Comparison of ENCODE assay signal across 12 mouse cellular contexts in genomic region chr5:147698044-147698443, GRCm38 (mm10). TPM values are rescaled to one million over a fixed set of nuclear protein-coding genes. Genes with fewer than 3 reads are reported as not detected.
DNase-seq lines count a peak whose midpoint lies in the region; ATAC-seq and TF ChIP-seq lines count a peak whose summit lies in the region.
"Had no signal": no experiment of that assay in that cellular context is flagged by ENCODE, and none has a peak within 500 bp of the region (broad histone marks: within the 10 kb centered on the region; RNA-seq: fewer than 3 reads in every experiment).

No protein-coding gene starts in this region.

- no peak overlapping the region for H3K9ac ChIP-seq in heart, embryonic 15.5 days
- no peak overlapping the region for H3K9ac ChIP-seq in lung, embryonic 14.5 days
- H3K9ac ChIP-seq: forebrain, embryonic 15.5 days; hindbrain, embryonic 15.5 days; limb, embryonic 12.5 days had no signal

- H3K27me3 ChIP-seq in heart, embryonic 15.5 days: no peaks in the 10 kb centered on the region
- H3K27me3 ChIP-seq in lung, embryonic 14.5 days (ENCODE audit: insufficient read depth, low read length): 0 out of 2 replicates have a peak, but pooled peaks cover 3% of the 10 kb centered on the region
- H3K27me3 ChIP-seq: hindbrain, embryonic 15.5 days had no signal

- H3K27ac ChIP-seq in heart, embryonic 15.5 days: no peak overlapping the region
- no peak overlapping the region for H3K27ac ChIP-seq in lung, embryonic 14.5 days (ENCODE audit: low read depth)
- H3K27ac ChIP-seq: forebrain, embryonic 15.5 days; hindbrain, embryonic 15.5 days; limb, embryonic 12.5 days had no signal

- peaks cover 4% of the 10 kb centered on the region; the same call in 1 of the 2 replicates for H3K36me3 ChIP-seq in heart, embryonic 15.5 days
- H3K36me3 ChIP-seq in lung, embryonic 14.5 days (ENCODE audit: insufficient read depth): no peaks in the 10 kb centered on the region
- H3K36me3 ChIP-seq: forebrain, embryonic 15.5 days; hindbrain, embryonic 15.5 days; limb, embryonic 12.5 days had no signal

- DNase-seq in heart, adult 8-10 months (ENCODE audit: low spot score): no peak
- DNase-seq in lung, embryonic 14.5 days: peak; percentile 49
- no peak for DNase-seq in lung, postnatal 4 days
- DNase-seq in R1 (ENCODE audit: low read depth, low spot score): peak; percentile 21
- DNase-seq in adrenal gland, adult 2 months: no peak
- DNase-seq: adrenal gland, postnatal 36 days; cerebellum, postnatal 14 days had no signal

- H3K4me1 ChIP-seq in heart, embryonic 15.5 days (replicated peaks): 0 out of 2 replicates have a peak, but pooled peaks cover 3% of the 10 kb centered on the region
- H3K4me1 ChIP-seq in lung, embryonic 14.5 days (ENCODE audit: insufficient read depth): no peaks in the 10 kb centered on the region
- H3K4me1 ChIP-seq: forebrain, embryonic 15.5 days; hindbrain, embryonic 15.5 days; limb, embryonic 12.5 days had no signal

- WGBS in heart, embryonic 15.5 days: 39% methylated on average over 13 of the region's 13 CpGs
- 23% methylated on average over 13 of the region's 13 CpGs for WGBS in lung, embryonic 14.5 days

- H3K4me3 ChIP-seq in heart, embryonic 15.5 days: no peak overlapping the region
- H3K4me3 ChIP-seq in lung, embryonic 14.5 days (ENCODE audit: low read depth, low read length): no peak overlapping the region
- H3K4me3 ChIP-seq: forebrain, embryonic 15.5 days; hindbrain, embryonic 15.5 days; limb, embryonic 12.5 days had no signal

- TF ChIP-seq CTCF in lung, embryonic 14.5 days (IDR thresholded peaks at IDR 0.05; ENCODE audit: low read depth): peak; percentile 56

- ATAC-seq in heart, embryonic 15.5 days (replicated peaks; ENCODE audit: insufficient number of reproducible peaks, insufficient read depth, low FRiP score, low read depth): no peak
- no peak for ATAC-seq in lung, embryonic 14.5 days (ENCODE audit: insufficient read depth)
- ATAC-seq in megakaryocyte progenitor cell, adult 5-6 weeks (replicated peaks; ENCODE audit: poor library complexity): peak; percentile 64
- ATAC-seq: forebrain, embryonic 15.5 days had no signal

- peak overlapping the region; percentile 40 for H3K4me2 ChIP-seq in heart, embryonic 15.5 days
- H3K4me2 ChIP-seq in lung, embryonic 14.5 days: peak overlapping the region; percentile 28; the same call in 1 of the 2 replicates
- H3K4me2 ChIP-seq: forebrain, embryonic 15.5 days; hindbrain, embryonic 15.5 days; limb, embryonic 12.5 days had no signal

- no peaks in the 10 kb centered on the region for H3K9me3 ChIP-seq in heart, embryonic 15.5 days (replicated peaks)
- H3K9me3 ChIP-seq in lung, embryonic 14.5 days (ENCODE audit: low read depth, low read length): no peaks in the 10 kb centered on the region
- H3K9me3 ChIP-seq: forebrain, embryonic 15.5 days; hindbrain, embryonic 15.5 days; limb, embryonic 12.5 days had no signal

RNA-seq across cellular contexts. Expression of gene Flt1, which starts 27.8 kb away (rescaled TPM):
- polyA plus RNA-seq in heart, embryonic 15.5 days (2015; fragmentation: Nextera tagmentation; extraction: Ambion mirVana): 22.3 and 24.0 TPM in 2 replicates
- 10 to 100 TPM; 69.6 to 80.3 (median 73.2) TPM for total RNA-seq in heart, adult 8-10 months (2022)
- 18.4 and 22.9 TPM in 2 replicates for polyA plus RNA-seq in lung, embryonic 14.5 days (2014; fragmentation: Nextera tagmentation; extraction: Ambion mirVana)
- 2.5 and 3.1 TPM in 2 replicates for total RNA-seq in megakaryocyte progenitor cell, adult 5-6 weeks (2015)
- total RNA-seq in megakaryocyte progenitor cell, adult 5-6 weeks (2017): 2.5 and 3.7 TPM in 2 replicates
- total RNA-seq in adrenal gland, adult 2 months (2021): 10 to 100 TPM; 52.1 to 76.3 TPM
- 7.7 and 8.9 TPM in 2 replicates for polyA plus RNA-seq in adrenal gland, adult 2 months (2012; rRNA removed)

Comparison
In these comparisons a context has a peak if more than half of its experiments do, and no peak if none do; other contexts are left out.
1. DNase-seq: peak in lung, embryonic 14.5 days (single experiment) and R1 (single experiment); none in heart, adult 8-10 months (single experiment), lung, postnatal 4 days (0 of 2) and adrenal gland, adult 2 months (single experiment).
2. RNA of gene Flt1, which starts 27.8 kb away (total RNA-seq): 52.1 to 76.3 TPM in adrenal gland, adult 2 months and 69.6 to 80.3 TPM in heart, adult 8-10 months; 2.5 to 3.7 TPM in megakaryocyte progenitor cell, adult 5-6 weeks; every median in the first group is over 10 times any median in the second.